Mouse (Mus musculus) lung, embryonic 15.5 days (tissue): ENCODE data around the gene Cd48. TPM values are rescaled to one million over a fixed set of nuclear protein-coding genes. Genes with fewer than 3 reads are reported as not detected.
"Not testable (repeated sequence)": the region's sequence is repeated elsewhere in the genome, so short reads cannot be mapped to it uniquely, and the experiment has no call there.

Source experiments
- ATAC-seq: fragments of 200-750 bp; cut with Nextera tagmentation; 2 replicates; pipeline ENCODE4 v1.8.0; 2017; ENCODE audit warnings: moderate number of reproducible peaks, borderline replicate concordance; ENCODE audit not compliant: low FRiP score, low TSS enrichment; ENCODE audit errors: extremely low read depth
- H3K27ac ChIP-seq: fragments of 300-500 bp; sonication (generic); 2 replicates; pipeline ENCODE4 v1.5.1; 2015; ENCODE audit warnings: moderate library complexity, mild to moderate bottlenecking, inconsistent platforms
- H3K27me3 ChIP-seq: fragments of 300-500 bp; sonication (generic); 2 replicates; pipeline ENCODE4 v1.6.1; 2015; ENCODE audit warnings: inconsistent platforms
- H3K36me3 ChIP-seq: fragments of 300-500 bp; sonication (generic); 2 replicates; pipeline ENCODE4 v1.6.1; 2015; ENCODE audit warnings: inconsistent platforms
- H3K4me1 ChIP-seq: fragments of 300-500 bp; sonication (generic); 2 replicates; pipeline ENCODE4 v1.6.1; 2015; ENCODE audit warnings: inconsistent platforms
- H3K4me2 ChIP-seq: fragments of 300-500 bp; sonication (generic); 2 replicates; pipeline ENCODE4 v1.6.1; 2015; ENCODE audit warnings: inconsistent platforms, mild to moderate bottlenecking, moderate library complexity
- H3K4me3 ChIP-seq: fragments of 300-500 bp; sonication (generic); 2 replicates; pipeline ENCODE4 v1.5.1; 2015; ENCODE audit warnings: mild to moderate bottlenecking, inconsistent platforms
- H3K9ac ChIP-seq: fragments of 300-500 bp; sonication (generic); 2 replicates; pipeline ENCODE4 v1.6.1; 2015; ENCODE audit warnings: inconsistent platforms
- H3K9me3 ChIP-seq: fragments of 300-500 bp; sonication (generic); 2 replicates; pipeline ENCODE4 v1.6.1; 2016; ENCODE audit warnings: inconsistent platforms
- WGBS: fragments of 180-500 bp; shearing (Covaris S2); methylation state at CpG from one replicate; pipeline ENCODE4 v1.1.7; 2015; 5-methylcytosine and 5-hydroxymethylcytosine counted together
- microRNA-seq: library from miRNA; unstranded; fragments of <30 nt; microRNA quantifications from one replicate; pipeline ENCODE4, GENCODE M21; 2016
- polyA plus RNA-seq: library from polyadenylated mRNA; unstranded; fragments of >200 nt; fragmentation: Nextera tagmentation; extraction: Ambion mirVana; gene quantifications from 2 replicates; pipeline ENCODE4 v1.2.1, GENCODE M21; 2015

Gene Cd48
- polyA plus RNA-seq, 1 experiment from 2014 or later: 5.1 TPM

DNA sequence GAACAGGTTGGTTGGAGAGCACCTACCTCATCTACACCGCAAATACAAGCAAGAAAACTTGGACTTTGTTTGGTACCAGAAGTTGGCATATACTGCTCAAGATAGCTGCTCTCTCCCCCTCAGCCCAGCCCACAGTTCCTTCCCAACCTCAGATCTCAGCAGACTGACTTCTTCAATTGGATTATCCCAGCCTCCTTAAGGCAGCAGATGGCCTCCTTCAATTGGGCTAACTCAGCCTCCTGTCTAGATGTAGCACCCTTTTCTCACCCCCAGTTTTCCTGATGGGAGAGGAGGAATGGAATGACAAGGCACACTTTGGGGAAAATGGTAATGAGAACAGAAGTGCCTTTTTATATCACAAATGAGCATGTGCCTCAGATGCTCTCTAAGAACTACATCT lies 31.9 kb downstream of the Cd48 start:
- H3K9me3 ChIP-seq, H3K27ac ChIP-seq, H3K4me1 ChIP-seq, H3K36me3 ChIP-seq, H3K4me3 ChIP-seq, H3K9ac ChIP-seq, H3K4me2 ChIP-seq, ATAC-seq, H3K27me3 ChIP-seq: not testable (repeated sequence)
- WGBS: 70% methylated on average over 1 of the region's 1 CpGs

DNA sequence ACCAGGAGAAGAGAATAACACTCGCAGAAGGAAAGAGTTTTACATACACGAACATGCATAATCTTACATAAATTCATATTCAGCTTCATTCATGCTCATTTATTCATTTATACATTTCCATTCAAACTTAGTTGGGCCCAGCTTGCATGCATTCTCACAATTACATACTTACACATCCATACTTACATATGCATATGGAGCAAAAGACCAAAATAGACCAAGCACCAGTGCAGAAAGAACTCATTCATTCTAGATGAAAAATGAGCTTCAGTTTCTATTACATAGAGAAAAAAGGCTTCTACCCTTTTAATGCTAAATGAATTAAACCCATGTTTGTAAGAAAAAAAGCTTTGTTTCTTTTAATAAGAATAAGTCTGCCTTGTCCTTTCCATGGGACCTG lies 33.6 kb downstream of the Cd48 start:
- Histone ChIP-seq H3K9me3 (no peaks in the 10 kb centered on the region), H3K4me3 (no peak overlapping the region), H3K27ac (no peak overlapping the region), H3K4me2 (no peak overlapping the region), H3K36me3 (no peaks in the 10 kb centered on the region), H3K9ac (no peak overlapping the region), H3K4me1 (no peaks in the 10 kb centered on the region), H3K27me3 (no peaks in the 10 kb centered on the region)
- WGBS: 79% methylated on average over 2 of the region's 2 CpGs
- no peak for ATAC-seq

DNA sequence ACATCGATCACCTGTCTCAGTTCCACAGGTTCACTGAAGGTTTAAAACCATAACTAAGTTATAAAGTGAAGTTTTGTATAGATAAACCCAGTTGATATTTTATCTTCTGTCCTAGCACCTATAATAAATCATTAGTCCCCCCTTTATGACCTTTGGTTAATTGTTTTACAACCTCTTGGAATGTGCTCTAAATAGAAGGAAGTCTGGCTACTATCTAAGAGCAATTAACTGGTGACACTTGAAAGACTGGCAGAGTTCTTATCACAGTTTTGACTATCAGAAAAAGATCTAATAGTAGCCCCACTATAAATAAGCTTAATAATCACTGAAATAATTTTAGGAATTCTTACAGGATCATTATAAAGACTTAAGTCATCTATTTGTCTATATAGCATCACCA lies 34.4 kb downstream of the Cd48 start:
- Histone ChIP-seq H3K4me1 (no peaks in the 10 kb centered on the region), H3K4me3 (no peak overlapping the region), H3K9ac (no peak overlapping the region), H3K27me3 (no peaks in the 10 kb centered on the region), H3K36me3 (no peaks in the 10 kb centered on the region), H3K27ac (no peak overlapping the region), H3K9me3 (no peaks in the 10 kb centered on the region), H3K4me2 (no peak overlapping the region)
- 73% methylated on average over 1 of the region's 1 CpGs for WGBS
- no peak for ATAC-seq

DNA sequence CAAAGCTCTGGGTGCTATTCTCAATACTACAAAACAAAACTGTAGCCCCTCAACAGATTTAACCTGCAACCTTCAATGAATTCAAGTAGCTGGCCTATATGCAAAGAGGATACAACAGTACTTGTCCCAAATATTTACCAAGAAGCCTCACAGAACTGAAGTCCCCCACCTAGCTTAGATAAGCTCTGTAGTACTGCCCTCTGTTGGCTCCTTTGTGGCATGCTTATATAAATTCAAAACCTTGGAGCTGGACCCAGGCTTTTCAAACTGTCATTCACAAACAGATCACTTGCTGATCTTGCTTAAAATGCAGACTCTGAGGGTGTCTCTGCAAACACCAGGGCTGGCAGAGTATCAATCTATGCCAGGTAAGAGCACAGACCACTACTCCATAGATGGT lies 49.4 kb downstream of the Cd48 start:
- H3K36me3 ChIP-seq: no peaks in the 10 kb centered on the region

DNA sequence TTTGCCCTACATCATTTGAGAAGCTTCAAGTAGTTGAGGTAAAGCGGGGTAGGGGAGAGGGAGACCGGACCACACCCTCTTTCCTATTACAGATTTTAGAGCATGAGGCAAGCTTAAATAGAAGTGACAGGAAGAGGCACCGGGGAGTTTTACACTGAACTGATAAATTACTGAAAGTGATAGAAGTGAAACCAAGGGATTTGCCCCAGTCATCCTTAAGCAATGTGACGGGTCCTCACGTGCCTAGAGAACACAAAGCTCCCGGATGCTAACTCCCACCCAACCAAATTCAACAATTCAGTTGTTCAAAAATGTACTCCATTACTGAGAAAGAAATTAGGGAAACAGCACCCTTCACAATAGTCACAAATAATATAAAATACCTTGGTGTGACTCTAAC lies 53.1 kb downstream of the Cd48 start:
- no peak overlapping the region for H3K27ac ChIP-seq
- H3K27me3 ChIP-seq: no peaks in the 10 kb centered on the region
- no peaks in the 10 kb centered on the region for H3K36me3 ChIP-seq
- ATAC-seq: no peak
- H3K9ac ChIP-seq: no peak overlapping the region
- H3K9me3 ChIP-seq: no peaks in the 10 kb centered on the region
- H3K4me3 ChIP-seq: no peak overlapping the region
- no peaks in the 10 kb centered on the region for H3K4me1 ChIP-seq
- 74% methylated on average over 6 of the region's 6 CpGs for WGBS
- no peak overlapping the region for H3K4me2 ChIP-seq

More for the DNA sequence above, 49.4 kb downstream of the Cd48 start:
- Histone ChIP-seq H3K27me3 (no peaks in the 10 kb centered on the region), H3K9ac (no peak overlapping the region), H3K9me3 (no peaks in the 10 kb centered on the region; the same call in 1 of the 2 replicates), H3K4me2 (no peak overlapping the region), H3K4me3 (no peak overlapping the region), H3K27ac (no peak overlapping the region), H3K4me1 (no peaks in the 10 kb centered on the region)
- no peak for ATAC-seq

DNA sequence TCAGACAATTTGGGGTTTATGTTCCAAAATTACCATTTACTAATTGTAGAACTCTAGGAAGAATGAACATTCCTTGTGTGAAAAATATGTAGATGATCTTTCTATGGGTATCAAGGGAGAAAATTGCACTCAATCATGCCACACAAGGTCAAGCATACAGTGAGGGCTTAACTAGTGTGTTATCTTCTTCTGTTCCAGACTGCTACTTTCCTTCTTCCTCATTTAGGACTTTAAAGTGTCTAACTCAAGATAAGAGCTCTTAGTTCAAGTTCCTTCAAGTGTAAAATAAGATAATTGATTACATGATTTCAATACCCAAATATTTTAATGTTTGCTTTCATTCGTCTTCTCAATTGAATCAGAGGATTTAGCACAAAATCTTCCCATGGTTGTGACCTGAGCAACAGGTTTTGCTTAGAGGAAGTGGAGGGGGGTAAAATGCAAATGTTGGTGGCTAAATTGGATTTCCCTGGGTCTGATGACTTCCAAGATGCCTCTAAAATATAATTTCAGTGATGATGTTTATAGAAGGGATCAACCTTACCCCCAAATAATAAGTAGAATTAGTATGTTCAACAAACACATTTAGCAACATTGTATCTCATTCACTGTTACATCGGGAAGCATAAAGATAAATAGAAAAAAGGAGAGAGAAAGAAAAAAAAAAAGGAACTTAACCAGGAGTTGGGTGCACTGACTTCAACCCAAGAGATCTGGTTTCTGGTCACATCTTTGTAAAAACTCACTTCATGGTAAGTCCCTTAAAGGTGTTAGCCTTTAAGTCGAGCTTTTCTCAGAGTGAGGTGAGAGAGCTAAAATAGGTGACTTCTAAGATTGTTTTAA lies 66.5 kb downstream of the Cd48 start:
- WGBS: 61% methylated on average over 3 of the region's 3 CpGs
- Histone ChIP-seq H3K27ac (no peak overlapping the region), H3K27me3 (no peaks in the 10 kb centered on the region), H3K36me3 (no peaks in the 10 kb centered on the region), H3K9me3 (no peaks in the 10 kb centered on the region), H3K4me1 (no peaks in the 10 kb centered on the region), H3K4me2 (no peak overlapping the region), H3K9ac (no peak overlapping the region), H3K4me3 (no peak overlapping the region)
- ATAC-seq: no peak

Small RNA genes lying within 50 kb of the gene (microRNA-seq; reads per million reads assigned to microRNA genes)
- not detected for gene Mir7683

Other genes starting within 250 kb of the Cd48 start
- gene F11r, start 244.5 kb upstream of the Cd48 start, polyA plus RNA-seq: 102 and 115 TPM in 2 replicates
- gene Alyref2, start 178.5 kb upstream of the Cd48 start, polyA plus RNA-seq: 12.8 and 13.0 TPM in 2 replicates
- not detected in 2 replicates for gene Itln1, start 146.7 kb upstream of the Cd48 start, polyA plus RNA-seq
- gene Cd244a, start 122.8 kb upstream of the Cd48 start, polyA plus RNA-seq: 0.43 and 0.57 TPM in 2 replicates
- 0.36 and 0.86 TPM in 2 replicates for gene Ly9, start 74.6 kb upstream of the Cd48 start, polyA plus RNA-seq
- 0.19 and 0.29 TPM in 2 replicates for gene Slamf7, start 29.0 kb upstream of the Cd48 start, polyA plus RNA-seq
- gene Slamf1, start 85.1 kb downstream of the Cd48 start, polyA plus RNA-seq: 0.45 and 0.59 TPM in 2 replicates
- gene Cd84, start 157.7 kb downstream of the Cd48 start, polyA plus RNA-seq: 1.7 and 2.1 TPM in 2 replicates
- gene Gm10521, start 213.7 kb downstream of the Cd48 start, polyA plus RNA-seq: not detected in 2 replicates
- gene Slamf6, start 235.5 kb downstream of the Cd48 start, polyA plus RNA-seq: 0.81 and 2.9 TPM in 2 replicates